Mouse (Mus musculus) layer of hippocampus, adult 6 months (tissue): ENCODE data around the gene 4930452B06Rik. TPM values are rescaled to one million over a fixed set of nuclear protein-coding genes. Genes with fewer than 3 reads are reported as not detected.

Experiments
- long read RNA-seq, 2 experiments: library from polyadenylated mRNA; unstranded; transcript quantifications; one replicate each; pipeline ENCODE4 v2.0.0; 2019 to 2020
- polyA plus RNA-seq: library from polyadenylated mRNA; unstranded; fragments of <200 nt; fragmentation: Nextera tagmentation; gene quantifications from 2 replicates; pipeline ENCODE4 v1.2.3, GENCODE M21; 2021

Gene 4930452B06Rik
- 4.6 and 5.7 TPM in 2 replicates for polyA plus RNA-seq
- long read RNA-seq, experiment 1, partial matches to known transcripts = 3 of 5 reads
- long read RNA-seq, experiment 1, other reads (novel, unspliced or antisense) = 0 of 5 reads
- long read RNA-seq, experiment 2, transcript 4930452B06Rik-201 (16 exons, 2,681 nt) = major isoform, 35 of 72 reads
- long read RNA-seq, experiment 2, partial matches to known transcripts = 11 of 72 reads
- long read RNA-seq, experiment 2, other reads (novel, unspliced or antisense) = 26 of 72 reads

GRCm38 (mm10) chr14:8665636-8666411 is at the start of gene 4930452B06Rik:
4930452B06Rik (minus strand) TSS chr14:8666240.

